Mouse (Mus musculus) thymus, adult 2 months (tissue): ENCODE results near the gene Plrg1.

Experiments
- CTCF ChIP-seq: fragments of 200-500 bp; IDR thresholded peaks from 2 replicates; pipeline ENCODE4 v1.5.1; 2012; ENCODE audit warnings: mild to moderate bottlenecking, control low read depth, low read length, moderate library complexity, borderline replicate concordance; ENCODE audit not compliant: control insufficient read depth, poor library complexity, insufficient read depth; ENCODE audit errors: extremely low read depth
- POLR2A ChIP-seq: fragments of 200-500 bp; IDR thresholded peaks from 2 replicates; pipeline ENCODE4 v1.6.1; 2012; ENCODE audit warnings: mild to moderate bottlenecking, low read length, control low read depth, moderate library complexity; ENCODE audit not compliant: control insufficient read depth, poor library complexity, insufficient read depth; ENCODE audit errors: extremely low read depth

DNA sequence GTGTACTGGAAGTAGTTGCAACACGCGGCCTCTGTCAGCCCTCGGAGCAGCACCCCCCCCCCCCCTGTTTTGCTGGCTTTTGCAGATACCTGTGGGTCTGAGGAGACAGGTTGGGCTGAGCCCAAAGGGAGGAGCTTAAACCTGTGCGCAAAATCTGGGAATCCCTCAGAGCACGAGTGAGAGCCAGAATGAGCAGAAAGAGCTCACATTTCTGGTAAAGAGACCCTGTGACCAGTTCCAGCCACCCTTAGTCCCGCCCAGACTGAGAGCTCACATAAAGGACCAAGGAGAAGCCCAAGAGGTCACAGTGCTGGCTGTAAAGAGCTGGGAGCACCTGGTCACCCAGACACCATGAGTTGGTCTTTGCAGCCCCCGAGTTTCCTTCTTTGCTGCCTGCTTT, 47.8 kb upstream of the Plrg1 start, which contains the start of gene Fgg:
- TF ChIP-seq CTCF: no peak
- no peak for TF ChIP-seq POLR2A
